Mouse (Mus musculus) limb, embryonic 13.5 days (tissue): Measurements from ENCODE around the gene Reep6. TPM values are rescaled to one million over a fixed set of nuclear protein-coding genes. Genes with fewer than 3 reads are reported as not detected.

Experiments
- ATAC-seq: fragments of 200-750 bp; cut with Nextera tagmentation; 2 replicates; pipeline ENCODE4 v1.8.0; 2017; ENCODE audit warnings: low read depth, moderate number of reproducible peaks, moderate TSS enrichment; ENCODE audit not compliant: low FRiP score
- H3K27ac ChIP-seq: fragments of 300-500 bp; sonication (generic); 2 replicates; pipeline ENCODE4 v1.5.1; 2015; ENCODE audit warnings: inconsistent platforms, mild to moderate bottlenecking, moderate library complexity
- H3K27me3 ChIP-seq: fragments of 300-500 bp; sonication (generic); 2 replicates; pipeline ENCODE4 v1.6.1; 2015; ENCODE audit warnings: mild to moderate bottlenecking, inconsistent platforms
- H3K36me3 ChIP-seq: fragments of 300-500 bp; sonication (generic); 2 replicates; pipeline ENCODE4 v1.6.1; 2015; ENCODE audit warnings: inconsistent platforms, mild to moderate bottlenecking, moderate library complexity
- H3K4me1 ChIP-seq: fragments of 300-500 bp; sonication (generic); 2 replicates; pipeline ENCODE4 v1.6.1; 2015; ENCODE audit warnings: inconsistent platforms
- H3K4me2 ChIP-seq: fragments of 300-500 bp; sonication (generic); replicated peaks from 2 replicates; pipeline ENCODE4 v1.6.1; 2015; ENCODE audit warnings: inconsistent platforms, mild to moderate bottlenecking, moderate library complexity
- H3K4me3 ChIP-seq: fragments of 300-500 bp; sonication (generic); 2 replicates; pipeline ENCODE4 v1.5.1; 2015; ENCODE audit warnings: moderate library complexity, mild to moderate bottlenecking, inconsistent platforms
- H3K9ac ChIP-seq: fragments of 300-500 bp; sonication (generic); 2 replicates; pipeline ENCODE4 v1.6.1; 2015; ENCODE audit warnings: mild to moderate bottlenecking, inconsistent platforms
- H3K9me3 ChIP-seq: fragments of 300-500 bp; sonication (generic); 2 replicates; pipeline ENCODE4 v1.6.1; 2016; ENCODE audit warnings: inconsistent platforms
- WGBS: fragments of 180-500 bp; shearing (Covaris S2); methylation state at CpG from one replicate; pipeline ENCODE4 v1.1.7; 2015; 5-methylcytosine and 5-hydroxymethylcytosine counted together
- polyA plus RNA-seq: library from polyadenylated mRNA; unstranded; fragments of >200 nt; fragmentation: Nextera tagmentation; extraction: Ambion mirVana; gene quantifications from 2 replicates; pipeline ENCODE4 v1.2.1, GENCODE M21; 2015

Reep6 gene
- polyA plus RNA-seq, 1 experiment from 2014 or later = 6.3 TPM

- no peak for ATAC-seq
Measured at GRCm38 (mm10) chr10:80348981-80349380, 19.2 kb downstream of the Reep6 start.

DNA sequence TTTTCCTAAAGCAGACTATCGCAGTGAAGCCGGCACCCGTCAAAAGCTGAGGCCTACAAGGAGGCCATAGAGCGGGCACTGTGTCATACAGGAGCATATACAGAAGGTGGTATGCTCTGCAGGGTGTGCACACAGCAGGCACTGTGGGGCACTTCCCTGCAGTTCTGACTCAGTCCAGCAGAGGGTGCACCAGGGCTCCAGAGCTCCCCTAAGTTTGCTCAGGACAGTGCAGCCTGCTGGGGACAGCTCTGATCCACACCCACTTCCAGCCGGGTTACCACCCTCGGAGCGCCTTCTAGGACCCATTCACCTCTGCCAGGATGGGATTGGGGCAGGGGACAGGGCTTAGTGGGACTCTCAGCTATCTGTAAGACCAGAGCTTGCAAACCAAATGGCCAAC is 20.5 kb downstream of the Reep6 start:
- 2% methylated on average over 7 of the region's 7 CpGs for WGBS
- Histone ChIP-seq H3K36me3 (no peaks in the 10 kb centered on the region), H3K9ac (no peak overlapping the region), H3K27ac (no peak overlapping the region), H3K27me3 (peaks cover 100% of the 10 kb centered on the region), H3K9me3 (no peaks in the 10 kb centered on the region), H3K4me2 (no peak overlapping the region), H3K4me3 (no peak overlapping the region), H3K4me1 (peaks cover 20% of the 10 kb centered on the region)
- peak; percentile 66 for ATAC-seq

More at GRCm38 (mm10) chr10:80348981-80349380, 19.2 kb downstream of the Reep6 start:
- Histone ChIP-seq H3K27ac (no peak overlapping the region), H3K36me3 (no peaks in the 10 kb centered on the region), H3K4me2 (peak overlapping the region; percentile 56), H3K9me3 (no peaks in the 10 kb centered on the region), H3K9ac (peak overlapping the region; percentile 48; the same call in 1 of the 2 replicates), H3K27me3 (peaks cover 100% of the 10 kb centered on the region), H3K4me3 (peak overlapping the region; percentile 35), H3K4me1 (peaks cover 31% of the 10 kb centered on the region)
- WGBS = 18% methylated on average over 26 of the region's 26 CpGs

DNA sequence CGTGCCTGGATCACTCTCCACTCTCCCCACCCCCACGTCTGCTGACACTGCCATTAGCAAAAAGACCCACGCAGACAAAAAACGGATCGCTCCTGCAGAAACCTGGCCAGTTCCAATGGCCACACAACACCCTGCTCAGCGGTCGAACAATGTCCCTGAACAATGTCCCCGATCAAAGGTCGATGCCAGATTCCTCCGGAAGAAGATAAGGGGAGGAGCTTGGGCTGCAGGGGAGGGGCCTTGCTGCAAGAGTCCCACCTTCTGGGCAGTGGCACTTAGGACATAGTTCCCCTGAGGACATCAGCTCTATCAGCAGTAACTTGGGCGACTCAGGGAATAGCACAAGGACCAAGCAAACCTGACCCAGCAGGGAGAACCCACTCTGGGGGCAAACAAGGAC is 22.1 kb downstream of the Reep6 start:
- Histone ChIP-seq H3K4me1 (peaks cover 30% of the 10 kb centered on the region), H3K4me2 (no peak overlapping the region), H3K36me3 (no peaks in the 10 kb centered on the region), H3K27me3 (peaks cover 100% of the 10 kb centered on the region), H3K27ac (no peak overlapping the region), H3K9me3 (no peaks in the 10 kb centered on the region), H3K4me3 (no peak overlapping the region), H3K9ac (no peak overlapping the region)
- ATAC-seq = no peak
- 34% methylated on average over 11 of the region's 11 CpGs for WGBS

DNA sequence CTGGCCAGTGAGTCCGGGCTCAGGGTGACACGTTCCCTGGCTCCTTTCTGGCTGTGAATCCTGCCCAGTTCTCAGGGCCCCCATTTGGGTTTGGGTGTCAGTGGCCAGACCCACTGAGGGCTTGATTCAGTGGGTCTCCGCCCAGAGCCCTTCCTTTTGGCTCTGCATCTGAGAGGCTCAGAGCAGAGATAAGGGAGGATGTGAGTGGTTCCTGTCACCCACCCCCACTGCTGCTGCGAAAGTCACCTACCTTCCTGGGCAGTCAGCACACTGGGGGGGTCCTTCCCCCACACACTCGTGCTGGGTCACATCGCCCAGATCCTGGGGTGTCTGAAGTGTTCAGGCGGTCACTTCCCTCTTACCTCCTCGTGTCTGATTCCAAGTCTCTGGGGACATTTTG is 23.0 kb downstream of the Reep6 start:
- Histone ChIP-seq H3K27ac (no peak overlapping the region), H3K4me2 (no peak overlapping the region), H3K9ac (no peak overlapping the region; the same call in 1 of the 2 replicates), H3K36me3 (no peaks in the 10 kb centered on the region), H3K9me3 (no peaks in the 10 kb centered on the region), H3K4me1 (peaks cover 35% of the 10 kb centered on the region), H3K27me3 (peaks cover 100% of the 10 kb centered on the region), H3K4me3 (no peak overlapping the region)
- no peak for ATAC-seq
- 65% methylated on average over 8 of the region's 8 CpGs for WGBS

GRCm38 (mm10) chr10:80355431-80355830 is 25.7 kb downstream of the Reep6 start:
- H3K4me2 ChIP-seq = no peak overlapping the region; the same call in 1 of the 2 replicates
- H3K9me3 ChIP-seq = no peaks in the 10 kb centered on the region
- no peak for ATAC-seq
- H3K27ac ChIP-seq = no peak overlapping the region
- H3K36me3 ChIP-seq = no peaks in the 10 kb centered on the region
- WGBS = 5% methylated on average over 9 of the region's 9 CpGs
- H3K9ac ChIP-seq = no peak overlapping the region
- peaks cover 22% of the 10 kb centered on the region for H3K4me1 ChIP-seq
- H3K4me3 ChIP-seq = peak overlapping the region; percentile 44; the same call in 1 of the 2 replicates
- peaks cover 100% of the 10 kb centered on the region for H3K27me3 ChIP-seq

GRCm38 (mm10) chr10:80356001-80356682 is 26.4 kb downstream of the Reep6 start, which contains the start of gene Plk5:
Plk5 (plus strand) TSS chr10:80356459.
- no peaks in the 10 kb centered on the region for H3K36me3 ChIP-seq
- H3K27ac ChIP-seq = no peak within 1 kb of the TSS
- WGBS = under 1% methylated on average over 52 of the region's 53 CpGs
- H3K4me3 ChIP-seq = peak within 1 kb of the TSS; percentile 44
- ATAC-seq = no peak
- H3K27me3 ChIP-seq = peaks cover 100% of the 10 kb centered on the region
- H3K9ac ChIP-seq = peak within 1 kb of the TSS; percentile 46
- H3K4me2 ChIP-seq = peak within 1 kb of the TSS; percentile 76
- H3K4me1 ChIP-seq = peaks cover 22% of the 10 kb centered on the region
- no peaks in the 10 kb centered on the region for H3K9me3 ChIP-seq

GRCm38 (mm10) chr10:80356737-80357136 is 27.0 kb downstream of the Reep6 start:
- H3K9me3 ChIP-seq = no peaks in the 10 kb centered on the region
- 1% methylated on average over 34 of the region's 34 CpGs for WGBS
- peaks cover 22% of the 10 kb centered on the region for H3K4me1 ChIP-seq
- H3K27ac ChIP-seq = no peak overlapping the region
- H3K4me3 ChIP-seq = peak overlapping the region; percentile 44
- H3K4me2 ChIP-seq = peak overlapping the region; percentile 76
- no peak for ATAC-seq
- H3K27me3 ChIP-seq = peaks cover 96% of the 10 kb centered on the region
- H3K9ac ChIP-seq = peak overlapping the region; percentile 46
- H3K36me3 ChIP-seq = no peaks in the 10 kb centered on the region

- no peak overlapping the region for H3K27ac ChIP-seq
- no peaks in the 10 kb centered on the region for H3K36me3 ChIP-seq
- H3K9ac ChIP-seq = no peak overlapping the region
- ATAC-seq = no peak; the same call in 1 of the 2 replicates
- H3K27me3 ChIP-seq = peaks cover 90% of the 10 kb centered on the region
- peak overlapping the region; percentile 76 for H3K4me2 ChIP-seq
- WGBS = 35% methylated on average over 7 of the region's 7 CpGs
- H3K4me1 ChIP-seq = peaks cover 22% of the 10 kb centered on the region
- H3K9me3 ChIP-seq = no peaks in the 10 kb centered on the region
- H3K4me3 ChIP-seq = peak overlapping the region; percentile 44
Measured at GRCm38 (mm10) chr10:80357336-80357735, 27.6 kb downstream of the Reep6 start.

DNA sequence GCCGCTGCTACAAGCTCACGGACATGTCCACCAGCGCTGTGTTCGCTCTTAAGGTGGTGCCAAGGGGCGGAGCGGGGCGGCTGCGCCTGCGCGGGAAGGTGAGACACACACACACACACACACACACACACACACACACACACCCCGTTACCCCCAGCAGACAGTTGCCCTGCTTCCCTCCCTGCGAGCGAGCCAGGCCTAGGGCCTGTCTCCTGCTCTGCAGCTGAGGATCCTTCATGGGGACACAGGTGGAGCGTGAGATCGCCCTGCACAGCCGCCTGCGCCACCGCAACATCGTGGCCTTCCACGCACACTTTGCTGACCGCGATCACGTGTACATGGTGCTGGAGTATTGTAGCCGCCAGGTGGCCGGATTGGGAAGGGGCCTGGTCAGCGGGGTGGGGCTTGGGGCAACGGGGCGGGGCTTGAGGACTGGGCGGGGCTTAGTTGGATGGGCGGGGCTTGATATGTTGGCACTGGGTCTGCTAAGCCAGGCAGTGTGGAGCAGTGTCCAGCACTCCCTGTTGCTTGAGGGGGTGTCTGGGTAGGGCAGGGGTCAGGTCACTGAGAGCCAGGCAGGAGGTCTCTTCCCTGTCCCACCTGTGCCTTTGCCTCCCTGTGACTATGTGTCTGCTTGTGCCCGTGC is 28.4 kb downstream of the Reep6 start:
- Histone ChIP-seq H3K4me2 (peak overlapping the region; percentile 60), H3K36me3 (no peaks in the 10 kb centered on the region), H3K9ac (peak overlapping the region; percentile 36; the same call in 1 of the 2 replicates), H3K4me1 (peaks cover 22% of the 10 kb centered on the region), H3K27ac (no peak overlapping the region), H3K9me3 (no peaks in the 10 kb centered on the region), H3K27me3 (peaks cover 90% of the 10 kb centered on the region), H3K4me3 (peak overlapping the region; percentile 44)
- WGBS = 8% methylated on average over 31 of the region's 31 CpGs
- ATAC-seq = no peak

DNA sequence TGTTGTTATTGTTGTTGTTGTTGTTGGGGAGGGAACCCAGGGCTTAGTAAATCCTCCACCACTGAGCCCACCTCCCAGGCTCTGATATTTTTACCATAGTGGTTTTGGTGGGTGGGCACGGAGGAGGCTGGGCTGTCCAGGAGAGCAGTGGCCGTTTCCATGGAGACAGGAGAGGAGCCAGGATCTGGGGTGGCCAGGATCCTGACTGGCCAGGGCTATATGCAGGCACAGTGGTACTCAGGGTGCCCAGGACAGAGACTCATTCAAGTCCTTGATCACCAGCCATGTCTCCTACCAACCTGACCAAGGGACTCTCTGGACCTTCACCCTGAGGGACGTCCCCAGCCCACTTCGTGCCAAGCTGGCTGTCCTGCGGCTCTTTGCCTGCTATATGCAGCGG is 34.0 kb downstream of the Reep6 start:
- WGBS = 26% methylated on average over 6 of the region's 6 CpGs
- Histone ChIP-seq H3K4me3 (no peak overlapping the region), H3K9me3 (peaks cover 4% of the 10 kb centered on the region; the same call in 1 of the 2 replicates), H3K27me3 (peaks cover 54% of the 10 kb centered on the region), H3K4me2 (no peak overlapping the region), H3K36me3 (no peaks in the 10 kb centered on the region), H3K27ac (no peak overlapping the region), H3K4me1 (no peaks in the 10 kb centered on the region), H3K9ac (no peak overlapping the region)
- ATAC-seq = no peak

DNA sequence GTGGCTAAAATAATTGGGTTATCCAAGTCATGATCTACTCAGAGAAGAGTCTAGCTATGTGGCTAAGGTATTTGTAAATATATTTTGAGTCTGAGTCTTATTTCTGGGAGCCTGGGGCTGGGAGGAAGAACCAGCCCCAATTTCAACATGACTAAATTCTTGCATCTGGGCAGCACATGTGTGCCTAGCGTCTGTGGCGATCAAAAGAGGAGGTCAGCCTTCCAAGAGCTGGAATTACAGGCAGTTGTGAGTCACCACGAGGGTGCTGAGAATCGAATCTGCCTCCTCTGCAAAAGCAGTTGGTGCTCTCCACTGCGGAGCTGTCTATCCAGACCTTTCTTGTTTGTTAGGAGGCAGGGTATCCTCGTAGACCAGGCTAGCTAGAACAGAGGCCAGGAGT is 36.0 kb downstream of the Reep6 start:
- no peaks in the 10 kb centered on the region for H3K36me3 ChIP-seq
- ATAC-seq = no peak
- peaks cover 4% of the 10 kb centered on the region; the same call in 1 of the 2 replicates for H3K9me3 ChIP-seq
- 48% methylated on average over 6 of the region's 6 CpGs for WGBS
- no peaks in the 10 kb centered on the region for H3K4me1 ChIP-seq
- no peak overlapping the region for H3K9ac ChIP-seq
- H3K27ac ChIP-seq = no peak overlapping the region
- H3K4me3 ChIP-seq = no peak overlapping the region
- H3K4me2 ChIP-seq = no peak overlapping the region
- H3K27me3 ChIP-seq = peaks cover 33% of the 10 kb centered on the region

DNA sequence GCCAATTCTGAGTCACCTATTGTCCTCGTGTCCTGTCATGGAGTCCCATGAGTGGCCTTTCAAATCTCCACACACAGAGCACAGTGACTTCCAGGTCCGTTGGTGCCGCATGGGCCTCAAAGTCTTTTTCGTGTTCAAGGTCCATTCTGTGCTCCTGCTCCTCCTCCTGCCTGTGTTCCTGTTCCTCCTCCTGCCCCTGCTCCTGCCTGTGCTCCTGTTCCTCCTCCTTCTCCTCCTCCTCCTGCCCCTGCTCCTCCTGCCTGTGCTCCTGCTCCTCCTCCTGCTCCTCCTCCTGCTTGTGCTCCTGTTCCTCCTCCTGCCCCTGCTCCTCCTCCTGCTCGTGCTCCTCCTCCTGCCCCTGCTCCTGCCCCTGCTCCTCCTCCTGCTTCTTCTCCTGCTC is 38.2 kb downstream of the Reep6 start:
- no peaks in the 10 kb centered on the region for H3K36me3 ChIP-seq
- peaks cover 7% of the 10 kb centered on the region; the same call in 1 of the 2 replicates for H3K4me1 ChIP-seq
- no peak overlapping the region for H3K27ac ChIP-seq
- no peak overlapping the region for H3K4me3 ChIP-seq
- H3K4me2 ChIP-seq = no peak overlapping the region
- H3K9ac ChIP-seq = no peak overlapping the region
- peaks cover 4% of the 10 kb centered on the region; the same call in 1 of the 2 replicates for H3K9me3 ChIP-seq
- H3K27me3 ChIP-seq = peaks cover 21% of the 10 kb centered on the region
- ATAC-seq = no peak
- WGBS = 60% methylated on average over 5 of the region's 5 CpGs
